Mouse (Mus musculus) layer of hippocampus, postnatal 36 days (tissue): ENCODE measurements around the gene Fgfr2. TPM values are rescaled to one million over a fixed set of nuclear protein-coding genes. Genes with fewer than 3 reads are reported as not detected.
"Not testable (repeated sequence)": the region's sequence is repeated elsewhere in the genome, so short reads cannot be mapped to it uniquely, and the experiment has no call there.

Experiments
- DNase-seq, 2 experiments: peaks; one replicate each; pipeline ENCODE4 v3.0.0; 2022
- total RNA-seq, 2 experiments: library from RNA; stranded (reverse); gene quantifications; 2 replicates each; pipeline ENCODE4 v1.2.3; 2021

Gene Fgfr2
- total RNA-seq, 2 experiments from 2014 or later, result 45.4 to 47.9 TPM

DNA sequence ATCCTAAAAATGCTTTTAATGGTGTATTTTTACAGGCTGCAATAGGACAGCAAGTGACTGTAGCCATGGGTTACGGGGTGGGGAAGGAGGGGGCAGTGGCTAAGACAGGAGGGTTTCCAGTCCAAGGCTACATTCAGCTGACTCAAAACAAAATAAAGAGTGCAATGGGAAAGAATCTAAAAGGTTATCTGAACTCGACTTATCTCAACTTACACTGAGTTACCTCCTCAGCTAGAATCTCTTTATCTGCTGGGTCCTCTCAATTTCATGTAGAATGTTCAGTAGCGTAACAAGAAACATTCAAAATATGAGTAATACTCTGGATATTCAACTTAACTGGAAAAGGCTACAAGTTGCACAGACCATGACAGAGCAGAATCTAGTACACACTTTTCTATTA lies 550.4 kb downstream of the Fgfr2 start:
- DNase-seq, result no peak

DNA sequence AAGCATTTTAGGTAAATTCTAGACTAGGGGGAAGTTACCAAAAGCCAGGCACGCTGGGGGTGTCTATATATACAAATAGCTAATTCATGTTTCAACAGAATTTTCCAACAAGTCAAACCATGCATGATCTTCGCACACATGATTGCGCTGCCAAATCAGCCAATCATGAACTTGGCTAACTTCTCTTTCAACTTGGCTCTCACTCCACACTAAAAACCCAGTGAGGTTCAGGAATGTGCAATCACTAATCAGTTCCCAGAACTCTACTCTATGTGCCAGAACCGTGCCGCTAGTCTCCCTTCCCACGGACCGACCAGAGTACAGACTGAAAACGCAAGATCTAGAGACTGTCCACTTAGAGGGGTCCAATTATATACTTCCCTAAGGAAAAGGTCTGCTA lies 551.7 kb downstream of the Fgfr2 start:
- DNase-seq, result no peak

DNA sequence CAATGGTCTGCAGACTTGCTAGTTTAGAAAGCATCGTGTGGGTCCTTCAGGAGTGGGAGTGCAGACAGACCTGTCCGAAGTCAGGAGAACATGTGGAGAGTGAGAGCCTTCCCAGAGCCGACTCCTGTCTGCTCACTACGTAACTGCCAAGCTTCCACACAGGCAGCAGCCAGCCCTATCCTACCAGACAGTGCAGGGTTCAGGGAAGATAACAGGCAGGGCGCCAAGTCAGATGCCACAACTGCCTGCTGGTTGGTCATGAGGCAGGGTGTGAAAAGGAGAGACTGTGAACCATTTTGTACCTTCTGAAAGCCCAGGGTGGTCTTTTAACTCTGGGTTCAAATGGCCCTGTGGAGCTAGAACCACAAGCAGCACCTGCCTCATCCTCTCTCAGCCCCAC lies 553.1 kb downstream of the Fgfr2 start:
- peak in 1 of 2 experiments; percentile 12 for DNase-seq

DNA sequence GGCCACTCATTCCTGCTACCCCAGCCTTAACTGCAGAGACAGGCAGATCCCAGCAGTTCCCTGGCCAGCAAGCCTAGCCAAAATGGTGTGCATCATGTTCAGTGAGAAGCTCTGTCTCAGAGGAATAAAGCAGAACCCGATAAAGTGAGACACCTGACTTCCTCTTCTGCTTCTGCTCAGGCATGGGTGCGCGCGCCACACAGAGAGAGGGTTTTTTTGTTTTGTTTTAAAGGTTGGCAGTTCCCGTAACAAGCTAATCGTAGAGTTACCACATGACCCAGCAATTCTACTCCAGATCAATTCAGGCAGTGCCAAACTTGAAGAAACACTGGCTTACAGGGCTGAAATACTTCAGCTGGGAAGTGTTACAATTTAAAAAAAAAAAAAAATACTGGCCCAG lies 554.3 kb downstream of the Fgfr2 start:
- no peak for DNase-seq

DNA sequence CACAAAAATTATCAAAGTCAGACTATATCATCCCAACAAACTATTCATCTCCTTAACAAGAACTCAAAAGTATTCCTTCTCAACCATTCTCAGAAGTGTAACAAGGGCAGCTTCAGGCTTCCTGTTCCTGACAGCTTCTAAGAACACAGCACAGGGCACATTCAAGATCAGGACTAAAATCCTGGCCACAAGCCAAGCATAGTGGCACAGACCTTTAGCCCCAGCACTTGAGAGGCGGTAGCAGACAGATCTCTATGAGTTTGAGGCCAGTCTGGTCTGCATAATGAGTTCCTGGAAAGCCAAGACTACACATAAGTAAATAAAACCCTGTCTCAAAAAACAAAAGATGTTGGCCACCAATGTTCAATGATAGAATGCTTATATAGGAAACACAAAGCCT lies 557.3 kb downstream of the Fgfr2 start:
- DNase-seq, result no peak

DNA sequence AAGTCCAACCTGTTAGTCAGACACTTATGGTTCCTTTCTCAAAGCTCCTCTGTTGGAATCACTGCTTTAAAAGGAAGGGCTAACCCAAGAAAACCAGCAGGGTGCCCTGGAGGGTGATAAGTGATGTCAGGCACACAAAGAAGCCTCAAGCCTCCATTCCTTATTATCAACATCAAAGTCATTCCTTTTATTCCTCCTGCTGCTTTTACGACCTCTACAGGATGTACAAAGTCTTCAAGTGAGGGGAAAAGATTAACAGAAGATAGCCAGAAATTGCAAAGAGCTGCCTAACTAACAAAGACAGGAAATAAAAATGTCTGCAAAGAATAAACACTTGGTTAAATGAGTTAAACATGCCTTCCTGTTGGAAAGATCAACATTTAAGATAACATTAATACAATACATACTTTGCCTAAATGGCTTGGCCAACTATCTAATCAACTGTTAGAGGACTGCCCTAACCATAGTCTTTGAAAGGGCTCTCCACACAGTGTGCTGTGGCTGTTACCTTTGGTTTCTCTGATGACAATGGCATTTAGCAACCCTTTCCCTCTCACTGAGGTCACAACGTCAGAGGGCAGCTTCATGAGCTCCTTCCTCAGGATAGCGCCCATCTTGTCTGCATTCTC lies 563.9 kb downstream of the Fgfr2 start:
- no peak for DNase-seq

DNA sequence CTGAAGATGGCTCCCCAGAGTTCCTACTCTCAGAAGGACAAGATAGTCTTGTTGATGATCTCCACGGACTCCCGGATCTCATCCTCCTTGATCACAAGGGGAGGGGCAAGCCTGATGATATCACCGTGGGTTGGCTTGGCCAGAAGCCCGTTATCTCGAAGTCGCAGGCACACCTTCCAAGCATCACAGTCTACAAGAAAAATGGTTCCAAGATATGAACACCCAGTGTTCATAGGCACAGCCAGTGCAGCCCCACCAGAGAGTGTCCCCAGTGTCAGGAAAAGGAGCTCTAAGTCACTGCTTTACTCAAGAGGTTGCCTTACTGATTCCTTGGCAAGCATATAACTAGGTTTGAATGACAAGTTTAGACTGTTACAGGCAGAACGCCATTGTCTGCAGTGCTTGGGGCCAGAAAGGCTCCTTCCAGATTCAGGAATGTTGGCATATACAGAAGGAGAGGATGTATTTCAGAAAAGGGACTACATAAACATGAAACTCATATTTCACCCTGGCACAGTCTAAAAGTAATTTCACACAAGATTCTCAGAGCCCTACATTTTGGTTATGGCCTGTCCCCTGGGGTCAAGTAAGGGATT lies 564.9 kb downstream of the Fgfr2 start:
- no peak for DNase-seq

DNA sequence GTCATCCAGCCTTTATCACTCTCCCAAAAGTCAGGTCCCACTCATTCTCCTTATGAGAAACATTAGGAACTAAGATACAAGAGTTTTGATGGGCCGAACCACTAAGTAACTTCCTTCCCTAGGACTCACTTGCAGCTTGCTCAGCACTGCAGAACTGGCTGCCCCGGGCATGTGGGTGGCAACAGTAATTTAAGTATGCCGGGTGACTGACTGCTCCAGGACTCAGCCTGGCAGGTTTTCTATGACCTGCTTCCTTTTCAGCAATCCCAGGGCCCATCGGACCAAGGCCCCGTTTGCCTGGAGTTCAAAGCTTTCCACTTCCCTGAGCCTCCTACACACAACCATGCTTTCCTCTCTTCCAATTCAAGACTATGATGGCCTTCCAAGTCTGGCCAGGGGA lies 566.6 kb downstream of the Fgfr2 start:
- no peak for DNase-seq

DNA sequence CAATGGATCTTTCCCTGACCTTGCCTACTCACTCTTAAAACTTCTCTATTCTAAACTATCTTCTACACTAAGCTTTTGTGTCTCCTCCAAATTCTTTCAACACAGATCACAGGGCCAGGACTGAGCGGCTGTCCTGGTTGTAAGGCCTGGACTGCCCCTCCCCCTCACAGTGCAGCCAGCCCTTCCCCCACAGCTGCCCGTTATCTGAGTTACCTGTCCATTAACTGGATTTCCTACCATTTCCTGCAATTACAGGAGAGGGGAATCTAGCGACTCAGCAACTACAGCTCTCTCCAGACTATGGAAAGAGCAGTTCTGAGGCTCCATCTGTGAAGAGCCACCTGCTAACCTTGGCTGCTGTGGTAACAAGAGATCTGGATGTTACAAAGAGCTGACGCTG lies 567.2 kb downstream of the Fgfr2 start:
- DNase-seq, result no peak

DNA sequence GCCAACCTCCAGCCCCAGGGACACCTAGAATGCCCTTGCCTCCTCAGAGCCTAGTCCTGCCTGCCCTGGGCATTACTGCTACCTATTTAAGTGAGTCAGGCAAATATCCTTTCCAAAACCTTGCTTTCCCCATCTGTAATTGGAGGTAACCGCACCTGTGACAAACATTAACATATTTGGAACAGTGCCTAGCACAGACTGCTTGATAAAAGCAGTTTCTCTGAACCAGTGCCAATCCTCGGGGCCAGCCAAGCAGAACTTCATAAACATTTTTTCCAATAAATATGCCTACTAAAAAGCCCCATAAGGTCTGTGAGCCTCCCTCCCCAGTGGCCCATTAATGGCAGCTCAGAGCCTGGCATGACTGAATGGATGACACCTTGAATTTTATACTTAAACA lies 569.1 kb downstream of the Fgfr2 start:
- no peak for DNase-seq

DNA sequence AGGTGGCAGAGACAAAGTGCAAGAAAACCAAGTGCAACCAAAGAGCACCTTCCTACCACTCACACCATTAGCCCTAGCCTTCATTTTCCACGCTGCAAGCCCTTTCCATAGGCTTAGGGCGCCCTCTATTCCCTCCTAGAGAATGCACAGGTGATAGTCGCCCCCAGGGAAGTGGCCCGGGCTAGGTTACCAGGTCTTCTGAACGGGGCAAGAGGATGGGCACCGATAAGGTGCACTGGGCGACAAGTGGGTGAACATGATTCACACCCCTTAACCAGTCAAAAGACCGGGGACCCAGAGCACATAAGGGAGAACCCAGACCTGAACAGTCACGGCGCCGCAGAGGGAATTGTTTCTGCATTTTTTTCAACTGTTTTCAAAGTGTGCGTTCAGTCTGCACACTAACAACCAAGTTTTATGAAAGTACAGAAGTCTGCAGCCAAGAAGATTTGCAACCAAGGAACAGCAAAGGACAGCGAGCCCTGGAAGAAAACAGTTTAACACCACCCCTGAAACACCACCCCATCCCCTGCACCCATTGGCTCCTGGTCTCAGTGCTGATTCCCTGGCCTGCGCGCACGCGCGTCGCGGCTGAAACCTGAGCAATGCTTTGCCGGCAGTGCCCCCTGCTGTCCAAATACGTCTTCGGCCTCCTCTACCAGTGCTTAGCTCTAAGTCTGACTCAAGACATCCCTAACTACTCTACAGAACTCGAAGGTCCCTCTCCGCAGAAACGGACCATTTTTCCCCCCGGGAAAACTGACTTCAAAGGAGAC lies 571.6 kb downstream of the Fgfr2 start:
- peak; percentile 96 to 97 for DNase-seq

DNA sequence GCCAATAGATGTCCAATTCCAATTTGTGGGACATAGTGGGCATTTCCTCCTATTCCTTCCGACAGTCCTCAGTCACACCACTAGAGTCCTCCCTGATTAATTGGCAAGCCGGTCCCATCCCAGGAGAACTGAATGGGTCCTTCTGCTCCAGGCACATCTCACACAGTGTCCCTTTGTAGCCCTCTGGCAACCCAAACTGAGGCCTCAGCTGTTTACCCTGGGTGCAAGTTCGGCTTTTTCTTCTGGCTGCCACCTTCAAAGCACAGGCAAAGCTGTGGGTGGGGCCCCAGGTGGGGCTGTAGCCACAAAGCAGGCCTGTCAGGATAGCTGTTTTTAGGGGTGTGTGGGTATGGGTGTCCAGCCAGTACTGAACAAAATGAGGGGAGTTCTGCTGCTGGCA lies 576.0 kb downstream of the Fgfr2 start:
- no peak for DNase-seq

DNA sequence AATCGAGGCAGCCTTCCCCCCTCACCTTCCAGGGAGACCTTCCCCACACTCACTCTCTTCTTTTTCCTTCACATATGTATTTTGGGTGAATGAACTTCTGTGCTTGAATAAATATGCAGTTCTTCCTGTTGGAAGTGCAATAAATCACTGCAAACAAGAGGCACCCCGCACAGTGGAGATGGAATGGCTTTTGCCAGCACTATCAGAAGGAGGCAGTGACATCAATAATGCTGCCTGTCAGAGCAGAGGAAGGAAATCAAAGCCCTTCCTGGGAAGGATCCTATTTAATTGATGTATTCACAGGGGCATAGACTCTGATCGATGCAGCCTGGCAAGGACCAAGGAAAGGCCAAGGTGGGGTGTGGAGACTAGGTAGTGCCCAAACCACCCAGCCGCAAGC lies 580.7 kb downstream of the Fgfr2 start:
- DNase-seq, result no peak

DNA sequence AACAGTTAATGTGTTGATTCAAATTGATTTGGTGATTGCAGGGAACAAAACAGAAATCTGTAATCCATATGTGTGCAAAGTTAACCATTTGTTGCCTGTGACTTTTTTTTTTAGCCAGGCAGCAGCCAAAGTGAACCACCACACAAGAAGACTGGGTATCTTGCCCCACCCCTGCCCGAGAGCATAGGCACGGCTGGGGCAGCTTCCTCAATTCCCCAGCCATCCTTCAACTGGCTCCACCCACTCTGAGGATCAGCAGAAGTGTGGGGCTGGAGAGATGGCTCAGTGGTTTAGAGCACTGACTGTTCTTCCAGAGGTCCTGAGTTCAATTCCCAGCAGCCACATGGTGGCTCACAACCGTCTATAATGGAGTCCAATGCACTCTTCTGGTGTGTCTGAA lies 581.6 kb downstream of the Fgfr2 start:
- no peak for DNase-seq

DNA sequence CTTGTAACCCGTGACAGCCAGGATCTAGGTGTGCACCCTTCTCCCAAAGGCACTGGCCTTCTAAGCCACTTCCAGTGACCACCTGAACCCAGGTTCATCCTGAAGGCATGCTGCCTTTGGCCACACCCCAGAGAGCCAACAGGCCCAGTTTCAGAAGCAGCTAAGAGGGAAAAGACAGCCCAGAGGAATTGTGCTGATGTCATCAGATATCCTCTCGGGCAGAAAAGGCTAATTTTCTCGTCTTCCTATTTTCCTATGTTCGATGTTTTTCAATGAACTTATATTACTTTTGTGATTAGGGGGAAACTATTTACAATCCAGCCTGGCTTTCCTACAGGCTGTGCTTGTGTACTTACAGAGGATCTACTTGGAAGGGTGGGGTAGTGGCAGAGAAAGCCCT lies 582.6 kb downstream of the Fgfr2 start:
- no peak for DNase-seq

DNA sequence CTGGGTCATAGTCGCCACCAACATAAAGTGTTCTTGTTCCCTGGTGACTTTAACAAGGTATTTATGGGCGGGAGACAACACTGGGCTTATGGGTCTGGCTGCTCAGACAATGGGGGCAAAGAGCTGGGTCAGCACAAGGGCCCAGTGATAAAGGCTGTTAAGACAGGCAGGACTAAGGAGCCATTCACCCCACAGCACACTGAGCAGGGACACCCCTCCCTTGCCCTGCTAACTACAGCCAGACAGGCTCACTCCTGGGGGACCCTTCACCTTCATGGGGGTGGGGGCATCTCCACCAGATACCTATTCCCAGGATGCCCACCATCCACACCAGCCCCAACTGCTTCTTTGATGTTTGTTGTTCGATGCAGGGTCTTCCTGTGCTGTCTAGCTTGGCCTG lies 593.9 kb downstream of the Fgfr2 start:
- no peak for DNase-seq

DNA sequence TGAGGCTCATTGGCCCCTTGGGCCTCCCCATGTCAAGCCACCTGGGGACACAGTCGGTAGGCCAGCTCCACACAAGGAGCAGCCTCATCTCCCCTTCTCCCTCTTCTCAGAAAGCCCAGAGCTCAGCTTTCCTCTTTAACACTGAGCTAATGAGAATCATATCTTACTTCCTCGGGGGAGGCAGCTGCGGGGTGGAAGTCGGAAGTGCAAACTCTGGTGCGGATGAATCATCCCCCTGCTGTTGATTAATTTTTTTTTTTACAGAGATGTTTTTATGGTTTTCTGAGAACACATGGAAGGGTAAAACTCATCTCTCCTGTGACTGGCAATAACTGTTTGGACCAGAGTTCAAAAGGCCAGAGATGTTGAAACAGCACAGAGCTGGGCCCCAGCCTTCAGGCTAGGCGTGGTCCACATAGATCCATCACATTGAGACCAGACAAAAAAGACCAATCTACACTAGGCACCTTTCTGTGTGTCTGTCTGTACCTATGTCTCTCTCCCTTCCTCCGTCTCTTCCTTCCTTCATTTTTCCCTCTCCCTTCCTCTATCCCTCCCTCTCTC lies 609.6 kb downstream of the Fgfr2 start:
- DNase-seq, result no peak

DNA sequence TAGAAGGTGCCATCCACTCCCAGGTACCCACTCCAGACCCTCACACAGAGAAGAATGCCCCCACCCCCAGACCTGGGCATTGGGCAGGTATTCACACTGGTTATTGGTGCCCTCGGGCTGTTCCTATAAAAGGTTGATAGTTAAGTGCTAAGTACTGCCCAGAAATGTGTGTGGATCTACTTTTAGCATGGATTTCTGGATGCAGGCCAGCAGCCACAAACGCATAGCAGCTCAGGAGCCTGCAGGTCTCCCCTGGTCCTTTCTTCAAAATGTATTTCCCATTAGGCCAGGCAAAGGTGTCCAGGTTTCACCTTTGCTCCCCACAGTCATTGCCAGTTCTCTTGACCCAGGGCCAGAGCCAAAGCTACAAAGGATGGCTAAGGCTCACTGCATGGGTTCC lies 614.0 kb downstream of the Fgfr2 start:
- no peak for DNase-seq

DNA sequence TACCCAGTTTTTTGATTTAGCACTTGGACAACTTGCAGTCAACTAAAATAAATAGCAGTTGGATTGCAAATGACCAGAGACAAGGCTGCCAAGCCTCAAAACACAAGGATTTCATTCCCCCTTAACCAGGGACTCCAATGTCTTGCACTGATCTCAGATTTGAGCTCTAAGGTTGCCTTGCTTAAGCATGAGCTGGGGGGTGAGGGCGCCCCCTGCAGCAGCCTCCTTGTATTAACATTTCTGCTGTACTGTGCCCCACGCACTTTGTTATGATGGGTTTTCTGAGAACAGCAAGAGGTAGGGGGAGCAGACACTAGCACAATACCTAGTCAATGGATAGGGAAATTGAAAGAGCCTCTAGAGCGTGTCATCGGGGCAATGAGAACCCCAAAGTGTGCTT lies 615.8 kb downstream of the Fgfr2 start:
- no peak for DNase-seq

DNA sequence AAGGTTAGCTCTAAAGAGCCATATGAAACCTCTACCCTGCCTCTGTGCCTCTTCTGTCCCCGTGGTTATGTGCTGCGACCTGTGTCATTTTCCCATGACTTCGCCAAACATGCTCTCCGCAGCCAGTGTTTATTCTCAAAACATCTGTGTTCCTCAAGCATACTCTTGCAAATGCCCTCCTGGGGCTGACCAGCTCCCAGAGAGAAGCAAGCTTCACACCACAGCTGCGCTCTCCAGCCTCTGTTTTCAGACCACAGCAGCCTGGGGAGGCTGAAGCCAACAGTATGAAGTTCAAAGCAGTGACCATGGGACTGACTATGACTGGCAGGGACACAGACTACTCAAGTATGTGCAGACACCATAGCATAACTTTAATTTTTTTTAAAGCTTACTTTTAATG lies 616.9 kb downstream of the Fgfr2 start:
- DNase-seq, result no peak

DNA sequence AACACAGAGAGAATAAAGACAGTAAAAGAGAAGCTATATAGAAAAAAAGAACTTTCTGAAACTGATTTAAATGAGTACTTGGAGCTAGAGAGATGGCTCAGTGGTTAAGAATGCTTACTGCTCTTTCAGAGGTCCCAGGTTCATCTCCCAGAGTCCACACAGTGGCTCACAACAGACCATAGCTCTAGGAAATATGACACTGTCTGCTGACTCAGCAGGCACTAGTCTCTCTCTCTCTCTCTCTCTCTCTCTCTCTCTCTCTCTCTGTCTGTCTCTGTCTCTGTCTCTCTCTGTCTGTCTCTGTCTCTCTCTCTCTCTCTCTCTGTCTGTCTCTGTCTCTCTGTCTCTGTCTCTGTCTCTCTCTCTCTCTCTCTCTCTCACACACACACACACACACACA lies 620.7 kb downstream of the Fgfr2 start:
- DNase-seq, result not testable (repeated sequence)

DNA sequence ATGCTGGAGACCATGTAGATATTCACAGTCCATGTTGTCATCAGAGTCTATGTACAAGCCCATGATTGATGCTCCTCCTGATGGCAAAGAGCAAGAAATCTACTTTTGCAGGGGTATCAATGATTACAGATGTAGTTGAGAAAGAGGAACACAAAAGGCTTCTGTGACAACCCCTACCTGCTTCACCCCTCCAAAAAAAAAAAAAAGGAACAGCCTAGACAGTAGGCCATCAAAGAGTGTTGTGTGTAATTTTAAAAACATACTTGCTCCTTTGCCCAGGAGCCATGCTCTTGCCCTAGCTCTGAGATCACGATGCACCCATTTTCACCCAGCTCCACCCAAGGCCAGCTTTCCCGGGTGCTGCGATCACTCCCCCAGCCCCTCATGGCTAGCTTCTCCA lies 626.0 kb downstream of the Fgfr2 start:
- DNase-seq, result no peak

DNA sequence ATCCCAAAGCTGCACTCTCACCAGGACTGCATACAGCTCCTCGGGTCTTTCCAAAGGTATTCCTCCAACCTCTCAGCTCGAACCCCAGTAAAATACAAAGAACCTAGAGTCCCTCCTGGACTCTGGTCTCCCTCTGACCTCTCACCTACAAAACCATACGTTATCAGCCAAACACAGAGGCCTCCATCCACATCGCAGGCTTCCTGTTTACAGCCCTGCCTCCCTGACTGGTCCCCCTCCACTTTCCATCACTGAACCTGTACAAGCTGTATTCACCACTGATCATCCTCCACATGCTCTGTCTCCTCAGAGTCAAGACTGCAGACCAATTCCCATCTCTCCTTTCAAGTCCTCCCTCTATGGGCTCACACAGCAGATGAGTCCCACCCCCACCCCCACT lies 628.9 kb downstream of the Fgfr2 start:
- DNase-seq, result no peak

DNA sequence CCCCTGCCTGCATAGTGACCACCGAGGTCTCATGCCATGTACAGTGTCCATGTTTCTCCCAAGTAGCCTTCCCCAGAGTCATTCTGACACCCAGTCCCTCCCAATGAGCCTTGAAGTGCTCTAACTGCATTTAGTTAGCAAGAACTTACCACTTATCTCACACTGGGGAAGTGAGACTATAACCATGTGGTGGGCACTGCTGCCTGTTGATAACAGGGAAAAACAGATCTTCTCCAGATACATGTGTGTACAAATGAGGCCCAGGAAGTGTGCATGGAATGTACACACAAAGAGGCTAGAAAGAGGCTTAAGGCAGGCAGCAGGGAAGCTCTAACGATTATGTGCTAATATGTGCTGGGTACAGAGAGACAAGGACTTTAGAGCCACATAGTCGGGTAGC lies 629.5 kb downstream of the Fgfr2 start:
- no peak for DNase-seq
